Mouse (Mus musculus) cerebellum, adult 2 months (tissue): ENCODE data around the gene Cnih3. TPM values are rescaled to one million over a fixed set of nuclear protein-coding genes. Genes with fewer than 3 reads are reported as not detected.
A peak's percentile ranks its signal among the peaks of the same experiment; 100 is the strongest.

Experiments used
- DNase-seq, 2 experiments: peaks; one replicate each; pipeline ENCODE4 v3.0.0; 2021
- H3K27ac ChIP-seq: fragments of 200-500 bp; 2 replicates; pipeline ENCODE4 v1.5.1; 2012; ENCODE audit warnings: low read length, control low read depth, inconsistent platforms; ENCODE audit not compliant: insufficient read depth
- H3K27me3 ChIP-seq: fragments of 200-500 bp; 2 replicates; pipeline ENCODE4 v1.6.1; 2012; ENCODE audit warnings: inconsistent platforms, mild to moderate bottlenecking, low read length, moderate library complexity; ENCODE audit not compliant: control insufficient read depth, insufficient read depth
- H3K4me1 ChIP-seq: fragments of 200-500 bp; 2 replicates; pipeline ENCODE4 v1.6.1; 2011; ENCODE audit warnings: low read length; ENCODE audit not compliant: control insufficient read depth, insufficient read depth
- H3K4me3 ChIP-seq: fragments of 200-500 bp; replicated peaks from 2 replicates; pipeline ENCODE3; 2011; ENCODE audit warnings: mild to moderate bottlenecking, low read depth, low read length, control low read depth; ENCODE audit not compliant: insufficient read depth
- CTCF ChIP-seq: fragments of 200-500 bp; IDR thresholded peaks from 2 replicates; pipeline ENCODE4 v1.5.1; 2011; ENCODE audit warnings: low read depth, mild to moderate bottlenecking, control low read depth, low read length, moderate library complexity, borderline replicate concordance; ENCODE audit not compliant: insufficient read depth
- POLR2A ChIP-seq: fragments of 200-500 bp; IDR thresholded peaks from 2 replicates; pipeline ENCODE4 v1.6.1; 2011; ENCODE audit warnings: low read length, control low read depth, borderline replicate concordance; ENCODE audit not compliant: insufficient read depth
- WGBS: fragments of 180-500 bp; shearing (Covaris S2); methylation state at CpG from one replicate; pipeline ENCODE4 v1.1.7; 2018; 5-methylcytosine and 5-hydroxymethylcytosine counted together
- polyA plus RNA-seq: library from polyadenylated mRNA; depleted of rRNA; stranded (reverse); fragments of >200 nt; gene quantifications from 2 replicates; pipeline ENCODE4 v1.2.3, GENCODE M21; 2012; rRNA removed

Gene Cnih3
- polyA plus RNA-seq = 5.1 and 6.9 TPM in 2 replicates

GRCm38 (mm10) chr1:181352367-181353199, at the start of gene Cnih3:
TSS of gene Cnih3 (plus strand) at chr1:181352628.
- Histone ChIP-seq H3K27ac (no peak within 1 kb of the TSS), H3K4me1 (0 out of 2 replicates have a peak, but pooled peaks cover 7% of the 10 kb centered on the region), H3K27me3 (no peaks in the 10 kb centered on the region; the same call in 1 of the 2 replicates), H3K4me3 (peak within 1 kb of the TSS; percentile 44)
- DNase-seq = peak; percentile 21 to 31
- under 1% methylated on average over 78 of the region's 78 CpGs for WGBS
- TF ChIP-seq POLR2A (no peak), CTCF (no peak)

GRCm38 (mm10) chr1:181307981-181308380, 44.4 kb upstream of the Cnih3 start:
- no peak for TF ChIP-seq POLR2A
- TF ChIP-seq CTCF = no peak
- no peaks in the 10 kb centered on the region for H3K27me3 ChIP-seq
- no peak for DNase-seq
- H3K4me3 ChIP-seq = no peak overlapping the region
- 71% methylated on average over 3 of the region's 3 CpGs for WGBS
- H3K4me1 ChIP-seq = no peaks in the 10 kb centered on the region
- no peak overlapping the region for H3K27ac ChIP-seq

- TF ChIP-seq POLR2A (no peak), CTCF (no peak)
- DNase-seq = no peak
- Histone ChIP-seq H3K27ac (no peak overlapping the region), H3K4me1 (no peaks in the 10 kb centered on the region), H3K4me3 (no peak overlapping the region), H3K27me3 (no peaks in the 10 kb centered on the region)
- 94% methylated on average over 5 of the region's 5 CpGs for WGBS
These were observed 41.7 kb upstream of the Cnih3 start for GRCm38 (mm10) chr1:181310712-181311111.

GRCm38 (mm10) chr1:181312115-181313045, 40.0 kb upstream of the Cnih3 start:
- no peak for DNase-seq
- H3K27ac ChIP-seq = no peak overlapping the region
- WGBS = 94% methylated on average over 15 of the region's 15 CpGs
- TF ChIP-seq POLR2A (no peak), CTCF (no peak)
- no peak overlapping the region for H3K4me3 ChIP-seq
- no peaks in the 10 kb centered on the region for H3K27me3 ChIP-seq
- H3K4me1 ChIP-seq = no peaks in the 10 kb centered on the region

- Histone ChIP-seq H3K4me1 (no peaks in the 10 kb centered on the region), H3K4me3 (no peak overlapping the region), H3K27ac (no peak overlapping the region), H3K27me3 (no peaks in the 10 kb centered on the region)
- TF ChIP-seq POLR2A (no peak), CTCF (no peak)
- DNase-seq = no peak
- WGBS = 62% methylated on average over 8 of the region's 8 CpGs
These were observed 39.4 kb upstream of the Cnih3 start for GRCm38 (mm10) chr1:181313046-181313415.

- DNase-seq = no peak
- no peak overlapping the region for H3K27ac ChIP-seq
- TF ChIP-seq POLR2A (no peak), CTCF (no peak)
- no peak overlapping the region for H3K4me3 ChIP-seq
- 65% methylated on average over 10 of the region's 10 CpGs for WGBS
- H3K4me1 ChIP-seq = no peaks in the 10 kb centered on the region
- H3K27me3 ChIP-seq = no peaks in the 10 kb centered on the region
These were observed 38.1 kb upstream of the Cnih3 start for GRCm38 (mm10) chr1:181314301-181314700.

GRCm38 (mm10) chr1:181315350-181315749, 37.1 kb upstream of the Cnih3 start:
- H3K27ac ChIP-seq = no peak overlapping the region
- 82% methylated on average over 3 of the region's 3 CpGs for WGBS
- DNase-seq = no peak
- no peaks in the 10 kb centered on the region for H3K4me1 ChIP-seq
- TF ChIP-seq POLR2A = no peak
- TF ChIP-seq CTCF = no peak
- H3K4me3 ChIP-seq = no peak overlapping the region
- no peaks in the 10 kb centered on the region for H3K27me3 ChIP-seq

- DNase-seq = no peak
- 90% methylated on average over 5 of the region's 5 CpGs for WGBS
- no peak for TF ChIP-seq CTCF
- no peak for TF ChIP-seq POLR2A
- Histone ChIP-seq H3K4me1 (no peaks in the 10 kb centered on the region), H3K27ac (no peak overlapping the region), H3K27me3 (no peaks in the 10 kb centered on the region), H3K4me3 (no peak overlapping the region)
These were observed 35.9 kb upstream of the Cnih3 start for GRCm38 (mm10) chr1:181316571-181316970.
